Mouse (Mus musculus) small intestine, adult 2 months (tissue): ENCODE data around the gene Zfp748.

Experiments used
- CTCF ChIP-seq: fragments of 200-500 bp; IDR thresholded peaks from 2 replicates; pipeline ENCODE4 v1.5.1; 2012; ENCODE audit warnings: low read depth, mild to moderate bottlenecking, control low read depth, inconsistent platforms, low read length, moderate library complexity, mixed read lengths; ENCODE audit not compliant: insufficient replicate concordance, insufficient read length; ENCODE audit errors: extremely low read depth
- POLR2A ChIP-seq: fragments of 200-500 bp; IDR thresholded peaks from 2 replicates; pipeline ENCODE4 v1.6.1; 2012; ENCODE audit warnings: low read depth, mild to moderate bottlenecking, control low read depth, inconsistent platforms, low read length, moderate library complexity

DNA sequence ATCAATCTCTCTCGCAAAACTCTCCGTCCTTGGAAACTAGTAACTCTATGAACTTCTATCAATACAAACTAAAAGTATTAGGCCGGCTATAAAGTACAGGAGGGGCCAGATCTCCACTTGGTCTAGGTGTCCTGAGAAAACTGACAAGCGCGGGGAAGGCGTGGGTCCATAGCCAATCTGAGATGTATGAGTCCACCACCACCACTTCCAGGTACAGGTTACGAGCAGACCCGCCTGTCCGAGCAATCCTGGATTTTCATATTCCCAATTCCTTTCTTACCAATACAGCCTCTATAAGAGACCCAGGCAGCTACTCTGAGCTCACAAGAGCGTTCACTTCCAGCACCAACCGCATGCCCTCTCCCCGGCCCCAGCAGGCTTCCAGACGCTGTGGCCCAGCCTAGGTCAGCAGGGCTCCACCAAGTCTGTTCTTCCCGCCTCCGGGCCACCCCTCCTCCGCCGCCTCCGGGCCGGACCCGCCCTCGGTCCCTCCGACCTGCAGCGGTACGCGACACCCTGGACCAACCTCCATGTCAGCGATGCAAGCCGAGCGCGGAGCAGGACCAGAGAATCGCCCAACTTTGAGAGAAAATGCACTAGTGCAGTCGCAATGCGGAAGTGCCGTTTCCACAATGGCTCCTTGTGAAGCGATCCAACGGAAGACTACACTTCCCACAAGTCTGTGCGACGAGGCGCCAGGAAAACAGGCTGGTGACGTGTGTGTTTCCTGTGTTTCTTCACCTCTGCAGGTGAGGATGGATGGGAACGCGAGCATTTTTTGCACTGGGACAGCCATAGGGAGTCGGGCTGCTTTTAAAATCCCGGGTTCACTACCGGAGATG, 904 bp downstream of the Zfp748 start:
- peak; percentile 54; the same call in 1 of the 2 replicates for TF ChIP-seq POLR2A
- no peak for TF ChIP-seq CTCF
